Mouse (Mus musculus): ENCODE measurements around the gene Gm27021. TPM values are rescaled to one million over a fixed set of nuclear protein-coding genes. Genes with fewer than 3 reads are reported as not detected.

The Gm27021 gene
- polyA plus RNA-seq (2016; fragmentation: Nextera tagmentation; extraction: Ambion mirVana) = 3.1 and 3.5 TPM in 2 replicates

DNA sequence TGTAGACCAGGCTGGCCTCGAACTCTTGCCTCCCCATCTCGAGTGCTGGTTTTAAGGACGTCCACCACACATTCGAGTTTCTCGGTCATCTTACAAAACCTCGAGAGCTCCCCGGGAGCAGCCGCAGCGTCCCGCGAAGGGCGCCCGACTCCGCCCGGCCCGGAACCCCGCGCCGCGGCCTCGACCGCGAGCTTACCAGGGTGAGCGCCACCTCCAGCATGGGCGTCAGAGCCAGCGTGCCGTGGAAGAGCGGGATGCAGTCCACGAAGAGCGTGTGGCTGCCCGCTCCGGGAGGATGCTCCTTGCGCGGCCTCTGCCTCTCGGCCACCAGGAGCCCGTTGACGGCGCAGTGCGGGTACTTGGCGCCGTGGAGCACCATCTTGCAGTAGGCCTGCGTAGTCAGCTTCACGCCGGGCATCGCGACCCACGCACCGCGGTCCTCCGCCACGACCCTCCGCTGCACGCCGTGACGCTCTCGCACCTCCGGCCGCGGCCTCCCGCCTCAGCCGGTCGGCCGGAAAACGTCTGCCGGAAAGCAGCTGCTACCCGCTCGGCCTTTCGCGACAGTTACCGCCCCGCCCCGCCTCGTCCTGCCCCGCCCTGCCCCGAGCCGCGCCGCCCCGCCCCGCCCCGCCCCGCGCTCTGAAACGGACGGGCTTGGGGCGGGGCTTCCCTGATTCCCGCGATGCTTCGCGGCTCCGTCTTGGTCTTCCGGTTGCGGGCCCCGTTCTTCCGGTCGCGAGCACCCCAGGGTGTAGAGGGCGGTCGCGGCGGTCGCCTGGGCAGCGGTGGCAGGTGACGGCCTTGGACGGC, at the start of gene Gm27021, which contains the start of gene Cox4i1:
Gm27021 (minus strand) TSS at position 519 of the 813 bp plus-strand sequence.
Cox4i1 (plus strand) TSS at position 662 of the 813 bp plus-strand sequence.
- H3K27me3 ChIP-seq (ENCODE audit: low read depth, poor library complexity, severe bottlenecking) = no peaks in the 10 kb centered on the region
- DNase-seq (ENCODE audit: low spot score) = peak; percentile 97
- peak within 1 kb of the TSS; percentile 98 for H3K4me3 ChIP-seq
- peak within 1 kb of the TSS; percentile 92 for H3K27ac ChIP-seq (replicated peaks)
- under 1% methylated on average over 102 of the region's 105 CpGs for WGBS
- H3K36me3 ChIP-seq = peaks cover 59% of the 10 kb centered on the region
- H3K9me3 ChIP-seq (replicated peaks) = no peaks in the 10 kb centered on the region
- H3K4me1 ChIP-seq = peaks cover 71% of the 10 kb centered on the region

- 81% methylated on average over 15 of the region's 15 CpGs for WGBS
- H3K36me3 ChIP-seq = no peaks in the 10 kb centered on the region
- no peak for DNase-seq (ENCODE audit: low spot score)
- H3K4me1 ChIP-seq = no peaks in the 10 kb centered on the region
- H3K9me3 ChIP-seq (replicated peaks) = no peaks in the 10 kb centered on the region
- H3K27ac ChIP-seq (replicated peaks) = no peak overlapping the region
- H3K27me3 ChIP-seq (ENCODE audit: low read depth, poor library complexity, severe bottlenecking) = no peaks in the 10 kb centered on the region; the same call in 1 of the 2 replicates
- no peak overlapping the region for H3K4me3 ChIP-seq
Observed at GRCm38 (mm10) chr8:120715996-120716680, 48.3 kb upstream of the Gm27021 start.

- 81% methylated on average over 6 of the region's 6 CpGs for WGBS
- no peaks in the 10 kb centered on the region for H3K36me3 ChIP-seq
- no peaks in the 10 kb centered on the region for H3K9me3 ChIP-seq (replicated peaks)
- H3K4me3 ChIP-seq = no peak overlapping the region
- DNase-seq (ENCODE audit: low spot score) = no peak
- no peaks in the 10 kb centered on the region for H3K4me1 ChIP-seq
- no peak overlapping the region for H3K27ac ChIP-seq (replicated peaks)
- H3K27me3 ChIP-seq (ENCODE audit: low read depth, poor library complexity, severe bottlenecking) = no peaks in the 10 kb centered on the region
Observed at GRCm38 (mm10) chr8:120715200-120715599, 47.3 kb upstream of the Gm27021 start.

DNA sequence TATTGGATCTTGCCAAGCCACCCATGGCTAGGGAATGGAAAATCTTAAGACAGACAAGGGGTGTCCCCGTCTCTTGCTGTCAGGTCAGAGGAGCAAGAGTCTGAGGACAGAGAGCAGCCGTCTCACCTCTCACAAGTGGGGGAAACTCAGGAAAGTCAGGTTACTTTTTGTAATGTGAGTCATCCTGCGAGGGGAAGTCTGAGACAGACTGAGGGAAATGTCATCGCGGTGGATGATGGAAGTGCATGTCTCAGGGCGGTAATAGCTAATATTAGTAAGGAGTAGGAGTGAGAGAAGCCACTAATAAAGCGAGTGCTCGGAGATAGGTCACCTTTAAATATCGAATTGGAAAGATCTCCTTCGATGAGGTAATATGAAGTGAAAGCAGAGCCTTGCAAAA, 41.3 kb upstream of the Gm27021 start:
- Histone ChIP-seq H3K4me1 (0 out of 2 replicates have a peak, but pooled peaks cover 5% of the 10 kb centered on the region), H3K4me3 (no peak overlapping the region), H3K9me3 (replicated peaks) (no peaks in the 10 kb centered on the region), H3K27me3 (ENCODE audit: low read depth, poor library complexity, severe bottlenecking) (0 out of 2 replicates have a peak, but pooled peaks cover 4% of the 10 kb centered on the region), H3K27ac (replicated peaks) (no peak overlapping the region), H3K36me3 (no peaks in the 10 kb centered on the region)
- DNase-seq (ENCODE audit: low spot score) = no peak
- 86% methylated on average over 10 of the region's 10 CpGs for whole genome bisulfite sequencing

DNA sequence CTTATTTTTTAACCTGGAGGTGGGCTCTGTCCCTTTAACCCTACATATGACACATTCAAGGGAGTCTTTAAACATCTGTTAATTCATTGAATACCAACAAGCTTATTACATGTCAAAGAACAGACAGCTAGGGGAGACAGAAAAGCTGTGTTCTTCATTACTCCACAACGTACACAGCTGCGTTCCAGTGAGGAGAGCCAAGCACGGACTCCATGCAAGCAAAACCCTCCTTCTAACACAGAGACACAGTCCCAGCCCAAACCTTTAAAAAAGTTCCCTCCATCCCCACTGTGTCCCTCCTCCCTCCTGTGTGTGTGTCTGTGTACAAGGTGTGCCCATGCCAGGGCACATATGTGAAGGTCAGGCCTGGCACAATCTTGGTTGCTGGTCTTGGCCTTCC, 38.3 kb upstream of the Gm27021 start:
- H3K27me3 ChIP-seq (ENCODE audit: low read depth, poor library complexity, severe bottlenecking) = 0 out of 2 replicates have a peak, but pooled peaks cover 4% of the 10 kb centered on the region
- WGBS = 84% methylated on average over 3 of the region's 3 CpGs
- 0 out of 2 replicates have a peak, but pooled peaks cover 5% of the 10 kb centered on the region for H3K4me1 ChIP-seq
- no peak for DNase-seq (ENCODE audit: low spot score)
- H3K27ac ChIP-seq (replicated peaks) = no peak overlapping the region
- no peak overlapping the region for H3K4me3 ChIP-seq
- H3K36me3 ChIP-seq = no peaks in the 10 kb centered on the region
- no peaks in the 10 kb centered on the region for H3K9me3 ChIP-seq (replicated peaks)

DNA sequence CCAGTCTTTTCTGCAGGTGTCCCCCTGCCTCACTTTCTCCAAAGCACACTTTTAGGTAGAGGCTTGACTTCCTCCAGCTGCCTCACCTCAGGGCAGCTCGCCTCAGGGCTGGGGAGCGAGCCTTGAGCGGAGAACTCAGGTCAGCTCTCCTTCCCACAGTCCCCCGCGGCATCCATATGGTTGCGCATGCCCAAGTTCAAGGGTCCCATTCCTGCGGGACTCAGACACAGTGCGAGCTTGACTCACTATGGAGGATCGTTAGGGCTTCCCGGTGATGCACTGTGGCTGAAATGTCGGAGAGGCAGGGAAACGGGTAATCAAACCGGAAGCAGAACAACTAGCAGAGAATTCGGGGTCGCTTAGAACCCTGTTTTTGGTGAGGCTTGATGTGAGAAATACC, 37.3 kb upstream of the Gm27021 start:
- Histone ChIP-seq H3K9me3 (replicated peaks) (no peaks in the 10 kb centered on the region), H3K27me3 (ENCODE audit: low read depth, poor library complexity, severe bottlenecking) (0 out of 2 replicates have a peak, but pooled peaks cover 4% of the 10 kb centered on the region), H3K4me3 (no peak overlapping the region), H3K4me1 (0 out of 2 replicates have a peak, but pooled peaks cover 5% of the 10 kb centered on the region), H3K27ac (replicated peaks) (no peak overlapping the region), H3K36me3 (no peaks in the 10 kb centered on the region)
- WGBS = 91% methylated on average over 15 of the region's 15 CpGs
- no peak for DNase-seq (ENCODE audit: low spot score)

GRCm38 (mm10) chr8:120704203-120704602, 36.3 kb upstream of the Gm27021 start:
- Histone ChIP-seq H3K27ac (replicated peaks) (no peak overlapping the region), H3K36me3 (no peaks in the 10 kb centered on the region), H3K27me3 (ENCODE audit: low read depth, poor library complexity, severe bottlenecking) (0 out of 2 replicates have a peak, but pooled peaks cover 4% of the 10 kb centered on the region), H3K4me3 (no peak overlapping the region), H3K9me3 (replicated peaks) (no peaks in the 10 kb centered on the region), H3K4me1 (0 out of 2 replicates have a peak, but pooled peaks cover 5% of the 10 kb centered on the region)
- 85% methylated on average over 9 of the region's 9 CpGs for WGBS
- DNase-seq (ENCODE audit: low spot score) = no peak

- Histone ChIP-seq H3K36me3 (no peaks in the 10 kb centered on the region), H3K9me3 (replicated peaks) (peaks cover 6% of the 10 kb centered on the region; the same call in 1 of the 2 replicates), H3K4me3 (no peak overlapping the region), H3K27me3 (ENCODE audit: low read depth, poor library complexity, severe bottlenecking) (0 out of 2 replicates have a peak, but pooled peaks cover 4% of the 10 kb centered on the region), H3K27ac (replicated peaks) (no peak overlapping the region), H3K4me1 (0 out of 2 replicates have a peak, but pooled peaks cover 7% of the 10 kb centered on the region)
- WGBS = 73% methylated on average over 19 of the region's 19 CpGs
- no peak for DNase-seq (ENCODE audit: low spot score)
Observed at GRCm38 (mm10) chr8:120701758-120702465, 34.0 kb upstream of the Gm27021 start.

DNA sequence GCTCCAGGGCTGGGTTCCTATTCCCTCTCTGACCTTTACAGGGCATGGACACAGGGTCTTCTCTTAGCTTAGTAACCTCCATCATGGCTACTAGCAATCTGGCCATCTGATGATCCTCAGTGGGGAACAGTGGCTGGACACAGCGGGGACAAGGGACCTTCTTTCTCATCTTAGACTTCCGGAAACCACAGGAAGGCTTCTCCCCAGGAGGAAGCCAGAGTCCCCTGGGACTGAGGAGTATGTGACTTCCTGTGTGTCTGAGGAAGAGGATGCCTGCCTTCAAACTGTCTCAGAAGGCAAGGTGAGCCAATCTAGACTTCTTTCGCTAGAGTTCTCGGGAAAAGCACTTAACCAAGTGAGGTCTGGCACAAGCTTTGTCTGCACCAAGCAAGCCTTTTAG, 32.2 kb upstream of the Gm27021 start:
- peaks cover 6% of the 10 kb centered on the region; the same call in 1 of the 2 replicates for H3K9me3 ChIP-seq (replicated peaks)
- H3K36me3 ChIP-seq = no peaks in the 10 kb centered on the region
- H3K4me3 ChIP-seq = no peak overlapping the region
- H3K4me1 ChIP-seq = peaks cover 9% of the 10 kb centered on the region; the same call in 1 of the 2 replicates
- WGBS = 87% methylated on average over 4 of the region's 4 CpGs
- no peaks in the 10 kb centered on the region for H3K27me3 ChIP-seq (ENCODE audit: low read depth, poor library complexity, severe bottlenecking)
- no peak overlapping the region for H3K27ac ChIP-seq (replicated peaks)
- no peak for DNase-seq (ENCODE audit: low spot score)

- Histone ChIP-seq H3K27me3 (ENCODE audit: low read depth, poor library complexity, severe bottlenecking) (no peaks in the 10 kb centered on the region), H3K9me3 (replicated peaks) (peaks cover 6% of the 10 kb centered on the region; the same call in 1 of the 2 replicates), H3K4me1 (peaks cover 8% of the 10 kb centered on the region; the same call in 1 of the 2 replicates), H3K27ac (replicated peaks) (no peak overlapping the region), H3K36me3 (no peaks in the 10 kb centered on the region), H3K4me3 (no peak overlapping the region)
- 84% methylated on average over 2 of the region's 2 CpGs for WGBS
- DNase-seq (ENCODE audit: low spot score) = no peak
Observed at GRCm38 (mm10) chr8:120699565-120699964, 31.7 kb upstream of the Gm27021 start.

GRCm38 (mm10) chr8:120699079-120699478, 31.2 kb upstream of the Gm27021 start:
- Histone ChIP-seq H3K4me3 (no peak overlapping the region), H3K36me3 (no peaks in the 10 kb centered on the region), H3K27ac (replicated peaks) (no peak overlapping the region), H3K4me1 (peaks cover 11% of the 10 kb centered on the region; the same call in 1 of the 2 replicates), H3K27me3 (ENCODE audit: low read depth, poor library complexity, severe bottlenecking) (no peaks in the 10 kb centered on the region), H3K9me3 (replicated peaks) (peaks cover 6% of the 10 kb centered on the region; the same call in 1 of the 2 replicates)
- 82% methylated on average over 6 of the region's 6 CpGs for WGBS
- DNase-seq (ENCODE audit: low spot score) = no peak

DNA sequence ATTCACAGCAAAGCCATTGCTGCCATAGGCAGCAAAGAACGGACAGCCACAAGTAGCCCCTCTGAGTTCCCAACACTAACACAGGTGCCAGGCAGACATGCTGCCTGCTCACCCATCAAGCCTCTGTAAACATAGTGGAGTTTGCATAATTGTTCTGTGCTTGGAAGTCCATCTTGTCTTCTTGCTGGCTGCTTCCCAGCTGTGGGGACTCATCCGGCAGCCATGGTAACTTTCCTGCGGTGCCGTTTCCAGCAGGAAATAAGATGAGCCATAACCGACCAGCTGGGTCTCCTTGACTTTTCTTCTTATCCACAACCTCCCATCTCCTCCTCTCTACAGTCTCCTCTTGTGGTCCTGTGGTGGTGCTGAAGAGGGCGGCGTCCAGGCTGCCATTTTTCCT, 30.5 kb upstream of the Gm27021 start:
- Histone ChIP-seq H3K27ac (replicated peaks) (no peak overlapping the region), H3K4me1 (peaks cover 14% of the 10 kb centered on the region; the same call in 1 of the 2 replicates), H3K36me3 (no peaks in the 10 kb centered on the region), H3K27me3 (ENCODE audit: low read depth, poor library complexity, severe bottlenecking) (no peaks in the 10 kb centered on the region), H3K4me3 (no peak overlapping the region), H3K9me3 (replicated peaks) (peaks cover 6% of the 10 kb centered on the region; the same call in 1 of the 2 replicates)
- 91% methylated on average over 7 of the region's 7 CpGs for WGBS
- no peak for DNase-seq (ENCODE audit: low spot score)
